Mouse (Mus musculus): ENCODE results near the gene Tial1.

- TF ChIP-seq CTCF (IDR thresholded peaks at IDR 0.05; ENCODE audit: low read depth) (peak; percentile 70), EP300 (IDR thresholded peaks at IDR 0.05; ENCODE audit: low read depth) (no peak)
Measured at GRCm38 (mm10) chr7:128474322-128474721, 12.8 kb upstream of the Tial1 start.
